Mouse (Mus musculus): Measurements from ENCODE around the gene Thop1. TPM values are rescaled to one million over a fixed set of nuclear protein-coding genes. Genes with fewer than 3 reads are reported as not detected.
A peak's percentile ranks its signal among the peaks of the same experiment; 100 is the strongest.
"Not testable (repeated sequence)": the region's sequence is repeated elsewhere in the genome, so short reads cannot be mapped to it uniquely, and the experiment has no call there.

Thop1 gene
- polyA plus RNA-seq, 1 experiment: 77.4 TPM

DNA sequence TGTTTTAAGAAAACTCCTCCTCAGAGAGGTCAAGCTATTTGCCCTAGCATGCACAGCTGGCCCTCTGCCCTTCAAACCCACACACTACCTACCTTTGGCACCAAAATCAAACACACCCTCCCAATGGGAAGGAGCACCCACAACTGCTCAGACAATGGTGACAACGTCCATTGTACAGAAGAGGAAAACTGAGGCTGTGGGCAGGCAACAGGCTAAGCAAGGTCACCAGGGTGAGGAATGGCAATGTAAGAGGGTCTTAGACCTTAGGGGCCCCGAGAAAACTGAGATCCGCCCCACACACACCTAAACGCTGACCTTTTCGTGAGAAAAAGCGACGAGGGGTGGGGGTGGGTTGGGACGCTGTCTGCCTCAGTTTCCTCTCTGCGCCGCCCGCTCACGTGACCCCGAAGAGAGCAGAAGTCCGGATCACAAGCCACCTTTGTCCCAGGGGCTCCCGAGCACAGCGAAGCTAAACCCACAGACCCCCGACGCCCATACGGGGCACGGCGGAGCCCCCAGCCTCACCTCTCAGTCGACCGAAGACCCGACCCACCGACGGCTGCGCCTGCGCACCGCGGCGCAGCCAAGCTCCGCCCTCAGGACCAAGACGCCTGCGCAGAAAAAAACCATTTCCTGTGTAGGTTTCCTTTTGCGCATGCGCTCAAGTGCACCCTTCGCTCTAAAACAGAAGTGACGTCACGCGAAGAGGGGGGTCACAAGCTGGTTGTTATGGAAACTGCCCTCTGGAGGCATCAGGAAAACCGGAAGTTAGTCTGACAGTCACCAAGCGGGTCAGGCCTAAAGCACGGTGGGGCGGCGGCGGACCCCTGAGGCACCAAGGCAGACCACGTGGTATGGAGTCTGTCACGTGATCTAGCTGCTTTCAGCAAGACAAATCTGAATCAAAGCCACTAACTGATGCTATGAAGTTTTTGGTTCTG is 10.0 kb upstream of the Thop1 start, which contains the start of gene Sgta:
Gene Sgta (minus strand): TSS at position 579 of the 941 bp plus-strand sequence.
- Histone ChIP-seq H3K9me3 (replicated peaks; ENCODE audit: control insufficient read depth, insufficient read depth, low read length, poor library complexity, severe bottlenecking) (no peaks in the 10 kb centered on the region), H3K36me3 (ENCODE audit: control insufficient read depth, insufficient read depth, low read length, poor library complexity, severe bottlenecking) (no peaks in the 10 kb centered on the region), H3K9ac (ENCODE audit: low read depth, poor library complexity, severe bottlenecking) (peak within 1 kb of the TSS; percentile 91), H3K4me1 (ENCODE audit: control insufficient read depth, insufficient read depth, low read length) (peaks cover 2% of the 10 kb centered on the region), H3K4me3 (ENCODE audit: low read depth, low read length) (peak within 1 kb of the TSS; percentile 96), H3K27me3 (ENCODE audit: control insufficient read depth, insufficient read depth, low read length, poor library complexity, severe bottlenecking) (no peaks in the 10 kb centered on the region), H3K27ac (ENCODE audit: insufficient read depth, low read length) (peak within 1 kb of the TSS; percentile 7; the same call in 1 of the 2 replicates)
- TF ChIP-seq EP300 (IDR thresholded peaks at IDR 0.05; ENCODE audit: insufficient read depth, low read depth, low read length) (0 out of 2 replicates have a peak, but pooled peaks have one; percentile 55), CTCF (IDR thresholded peaks at IDR 0.05; ENCODE audit: low read depth, low read length) (no peak), POLR2A (IDR thresholded peaks at IDR 0.05; ENCODE audit: insufficient read depth, low read length) (peak; percentile 75)

DNA sequence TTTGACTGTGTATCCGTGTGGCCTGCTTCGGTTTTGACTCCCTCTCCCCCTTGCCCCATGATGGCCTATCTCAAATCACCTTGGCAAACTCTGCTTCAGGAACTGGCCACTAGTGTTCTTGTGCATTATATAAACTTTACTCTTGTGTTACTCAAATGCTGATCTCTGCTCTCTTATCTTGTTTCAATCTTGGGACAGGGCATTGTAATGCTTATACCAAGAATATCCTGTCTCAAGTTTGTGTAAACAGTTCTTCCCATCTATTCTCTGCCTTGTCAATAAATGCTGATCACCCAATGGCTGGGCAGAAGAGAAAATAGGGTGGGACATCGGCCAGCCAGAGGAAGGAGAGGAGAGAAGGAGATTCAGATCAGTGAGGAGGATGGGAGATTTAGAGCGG is 7.1 kb upstream of the Thop1 start:
- H3K36me3 ChIP-seq (ENCODE audit: control insufficient read depth, insufficient read depth, low read length, poor library complexity, severe bottlenecking): no peaks in the 10 kb centered on the region
- H3K27me3 ChIP-seq (ENCODE audit: control insufficient read depth, insufficient read depth, low read length, poor library complexity, severe bottlenecking): no peaks in the 10 kb centered on the region
- TF ChIP-seq CTCF (IDR thresholded peaks at IDR 0.05; ENCODE audit: low read depth, low read length) (no peak), POLR2A (IDR thresholded peaks at IDR 0.05; ENCODE audit: insufficient read depth, low read length) (no peak), EP300 (IDR thresholded peaks at IDR 0.05; ENCODE audit: insufficient read depth, low read depth, low read length) (no peak)
- 0 out of 2 replicates have a peak overlapping the region, but pooled peaks have one; percentile 13 for H3K27ac ChIP-seq (ENCODE audit: insufficient read depth, low read length)
- peaks cover 2% of the 10 kb centered on the region for H3K4me1 ChIP-seq (ENCODE audit: control insufficient read depth, insufficient read depth, low read length)
- H3K4me3 ChIP-seq (ENCODE audit: low read depth, low read length): no peak overlapping the region
- no peaks in the 10 kb centered on the region for H3K9me3 ChIP-seq (replicated peaks; ENCODE audit: control insufficient read depth, insufficient read depth, low read length, poor library complexity, severe bottlenecking)
- no peak overlapping the region for H3K9ac ChIP-seq (ENCODE audit: low read depth, poor library complexity, severe bottlenecking)

DNA sequence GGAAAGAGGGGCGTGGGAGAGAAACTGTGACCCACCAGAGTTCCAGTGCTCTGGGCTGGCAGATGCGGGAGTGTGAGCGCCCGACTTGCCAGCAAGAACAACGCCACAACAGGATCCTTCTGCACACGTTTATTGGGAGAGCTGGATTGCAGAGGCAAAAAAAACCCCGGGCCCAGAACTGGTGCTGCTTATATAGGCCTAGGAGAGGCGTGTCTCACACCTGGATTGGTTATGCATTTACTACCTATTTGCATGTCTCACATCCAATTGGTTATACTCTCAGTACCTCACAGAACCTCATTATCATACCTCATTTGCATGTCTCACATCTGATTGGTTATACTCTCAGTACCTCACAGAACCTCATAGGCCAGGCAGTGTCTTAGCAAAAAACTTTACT is 5.3 kb upstream of the Thop1 start:
- H3K27me3 ChIP-seq (ENCODE audit: control insufficient read depth, insufficient read depth, low read length, poor library complexity, severe bottlenecking); H3K4me3 ChIP-seq (ENCODE audit: low read depth, low read length); H3K36me3 ChIP-seq (ENCODE audit: control insufficient read depth, insufficient read depth, low read length, poor library complexity, severe bottlenecking); H3K9me3 ChIP-seq (replicated peaks; ENCODE audit: control insufficient read depth, insufficient read depth, low read length, poor library complexity, severe bottlenecking); H3K27ac ChIP-seq (ENCODE audit: insufficient read depth, low read length); H3K9ac ChIP-seq (ENCODE audit: low read depth, poor library complexity, severe bottlenecking); H3K4me1 ChIP-seq (ENCODE audit: control insufficient read depth, insufficient read depth, low read length): not testable (repeated sequence)

DNA sequence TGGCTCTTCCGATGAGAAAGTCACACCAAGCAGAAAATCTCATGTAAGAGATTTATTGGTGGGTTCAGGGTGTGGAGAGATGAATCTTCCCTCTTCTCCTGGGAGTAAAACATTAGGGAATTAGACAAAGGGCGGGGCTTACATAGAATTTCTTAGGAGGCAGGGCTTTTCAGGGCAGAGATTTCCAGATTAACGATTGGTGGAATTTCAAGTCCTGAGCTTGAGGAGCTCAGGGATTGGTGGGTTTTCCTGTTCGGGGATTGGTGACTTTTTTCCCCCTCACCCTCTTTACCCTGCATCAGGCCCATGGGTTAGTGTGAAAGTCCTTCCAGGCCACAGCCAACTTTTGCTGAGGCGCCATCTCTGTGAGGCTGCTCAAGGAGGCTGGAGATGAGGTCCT is 1.1 kb upstream of the Thop1 start:
- H3K4me1 ChIP-seq (ENCODE audit: control insufficient read depth, insufficient read depth, low read length): no peaks in the 10 kb centered on the region
- TF ChIP-seq CTCF (IDR thresholded peaks at IDR 0.05; ENCODE audit: low read depth, low read length): no peak
- no peak for TF ChIP-seq POLR2A (IDR thresholded peaks at IDR 0.05; ENCODE audit: insufficient read depth, low read length)
- TF ChIP-seq EP300 (IDR thresholded peaks at IDR 0.05; ENCODE audit: insufficient read depth, low read depth, low read length): no peak
- 0 out of 2 replicates have a peak, but pooled peaks cover 2% of the 10 kb centered on the region for H3K36me3 ChIP-seq (ENCODE audit: control insufficient read depth, insufficient read depth, low read length, poor library complexity, severe bottlenecking)
- no peak overlapping the region for H3K27ac ChIP-seq (ENCODE audit: insufficient read depth, low read length)
- H3K27me3 ChIP-seq (ENCODE audit: control insufficient read depth, insufficient read depth, low read length, poor library complexity, severe bottlenecking): no peaks in the 10 kb centered on the region
- H3K4me3 ChIP-seq (ENCODE audit: low read depth, low read length): no peak overlapping the region
- H3K9me3 ChIP-seq (replicated peaks; ENCODE audit: control insufficient read depth, insufficient read depth, low read length, poor library complexity, severe bottlenecking): no peaks in the 10 kb centered on the region
- no peak overlapping the region for H3K9ac ChIP-seq (ENCODE audit: low read depth, poor library complexity, severe bottlenecking)

DNA sequence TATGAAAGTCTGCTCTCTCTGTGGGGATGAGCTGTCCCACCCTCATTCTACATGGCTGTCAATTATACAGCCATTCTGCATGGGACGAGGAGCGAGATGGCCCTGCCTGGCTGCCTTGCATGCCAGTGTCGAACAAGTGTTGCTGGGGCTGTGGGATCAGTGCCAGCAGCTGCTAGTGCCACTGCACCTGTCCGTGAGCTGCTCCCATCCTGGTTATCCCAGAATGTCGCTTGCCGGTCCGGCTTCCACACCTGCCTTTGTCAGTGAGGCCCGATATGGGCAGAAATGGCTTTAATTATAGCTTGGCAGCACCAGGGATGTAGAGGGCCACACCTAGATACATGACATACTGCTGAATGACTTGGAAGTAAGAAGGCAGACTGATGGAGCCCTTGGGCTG is 2.5 kb downstream of the Thop1 start:
- Histone ChIP-seq H3K9me3 (replicated peaks; ENCODE audit: control insufficient read depth, insufficient read depth, low read length, poor library complexity, severe bottlenecking) (no peaks in the 10 kb centered on the region), H3K27ac (ENCODE audit: insufficient read depth, low read length) (no peak overlapping the region), H3K4me1 (ENCODE audit: control insufficient read depth, insufficient read depth, low read length) (no peaks in the 10 kb centered on the region), H3K27me3 (ENCODE audit: control insufficient read depth, insufficient read depth, low read length, poor library complexity, severe bottlenecking) (no peaks in the 10 kb centered on the region), H3K4me3 (ENCODE audit: low read depth, low read length) (no peak overlapping the region), H3K36me3 (ENCODE audit: control insufficient read depth, insufficient read depth, low read length, poor library complexity, severe bottlenecking) (0 out of 2 replicates have a peak, but pooled peaks cover 2% of the 10 kb centered on the region), H3K9ac (ENCODE audit: low read depth, poor library complexity, severe bottlenecking) (no peak overlapping the region)
- TF ChIP-seq EP300 (IDR thresholded peaks at IDR 0.05; ENCODE audit: insufficient read depth, low read depth, low read length) (no peak), POLR2A (IDR thresholded peaks at IDR 0.05; ENCODE audit: insufficient read depth, low read length) (no peak), CTCF (IDR thresholded peaks at IDR 0.05; ENCODE audit: low read depth, low read length) (no peak)

DNA sequence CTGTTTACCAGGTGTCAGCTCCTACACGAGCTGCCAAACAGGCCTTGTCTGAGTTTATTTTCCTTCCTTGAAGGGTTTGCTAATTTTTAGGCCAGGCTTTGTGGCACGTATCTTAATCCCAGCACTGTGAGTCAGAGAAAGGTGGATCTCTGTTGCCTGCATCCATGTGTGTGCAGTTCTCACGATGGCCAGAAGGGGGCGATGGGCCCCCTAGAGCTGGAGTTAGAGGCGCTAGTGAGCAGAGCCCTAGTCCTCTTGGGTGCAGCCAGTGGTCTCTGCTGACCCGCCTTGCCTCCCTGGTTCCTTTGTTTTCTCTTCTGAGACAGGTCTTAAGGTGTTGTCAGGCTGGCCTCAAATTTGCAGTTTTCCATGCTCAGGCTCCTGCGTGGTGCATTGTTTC is 3.6 kb downstream of the Thop1 start:
- Histone ChIP-seq H3K4me3 (ENCODE audit: low read depth, low read length) (no peak overlapping the region), H3K27me3 (ENCODE audit: control insufficient read depth, insufficient read depth, low read length, poor library complexity, severe bottlenecking) (no peaks in the 10 kb centered on the region), H3K4me1 (ENCODE audit: control insufficient read depth, insufficient read depth, low read length) (no peaks in the 10 kb centered on the region), H3K9me3 (replicated peaks; ENCODE audit: control insufficient read depth, insufficient read depth, low read length, poor library complexity, severe bottlenecking) (no peaks in the 10 kb centered on the region), H3K36me3 (ENCODE audit: control insufficient read depth, insufficient read depth, low read length, poor library complexity, severe bottlenecking) (peaks cover 10% of the 10 kb centered on the region), H3K9ac (ENCODE audit: low read depth, poor library complexity, severe bottlenecking) (no peak overlapping the region), H3K27ac (ENCODE audit: insufficient read depth, low read length) (no peak overlapping the region)
- no peak for TF ChIP-seq EP300 (IDR thresholded peaks at IDR 0.05; ENCODE audit: insufficient read depth, low read depth, low read length)
- TF ChIP-seq CTCF (IDR thresholded peaks at IDR 0.05; ENCODE audit: low read depth, low read length): peak; percentile 87

All from ES-Bruce4 (cell line).